Mouse (Mus musculus): ENCODE measurements around the gene Ptgfrn. TPM values are rescaled to one million over a fixed set of nuclear protein-coding genes. Genes with fewer than 3 reads are reported as not detected.

Ptgfrn gene
- polyA plus RNA-seq, 1 experiment from 2014 or later: 4.2 TPM

DNA sequence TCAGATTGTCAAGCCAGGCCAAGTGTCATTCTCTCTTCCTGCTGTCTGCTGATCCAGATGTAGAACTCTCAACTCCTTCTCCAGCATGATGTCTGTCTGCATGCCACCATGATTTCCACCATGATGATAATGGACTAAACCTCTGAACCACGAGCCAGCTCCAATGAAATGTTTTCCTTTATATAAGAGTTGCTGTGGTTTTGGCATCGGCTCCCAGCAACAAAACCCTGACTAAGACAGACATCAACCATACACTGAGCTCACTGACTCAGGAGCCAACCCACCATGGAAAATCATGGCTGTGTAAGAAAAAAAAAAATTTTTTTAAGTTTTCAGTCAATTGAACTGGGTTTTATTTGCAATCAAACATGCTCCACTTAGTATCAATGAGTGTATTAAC, 17.7 kb upstream of the Ptgfrn start:
- no peak overlapping the region for H3K9ac ChIP-seq (replicated peaks; ENCODE audit: low read length)
- no peak for ATAC-seq (ENCODE audit: low FRiP score, low TSS enrichment)
- no peak overlapping the region for H3K4me3 ChIP-seq (replicated peaks; ENCODE audit: low read depth, low read length)
- no peak overlapping the region for H3K27ac ChIP-seq (replicated peaks; ENCODE audit: low read depth, low read length)
- H3K9me3 ChIP-seq (ENCODE audit: control insufficient read depth, low read length): no peaks in the 10 kb centered on the region
- H3K4me1 ChIP-seq (ENCODE audit: control insufficient read depth, insufficient read depth, low read length): 0 out of 2 replicates have a peak, but pooled peaks cover 5% of the 10 kb centered on the region
- H3K36me3 ChIP-seq (ENCODE audit: control insufficient read depth, insufficient read depth, low read length): no peaks in the 10 kb centered on the region
- DNase-seq: no peak
- H3K27me3 ChIP-seq (ENCODE audit: control insufficient read depth, insufficient read depth, low read length): no peaks in the 10 kb centered on the region
- no peak overlapping the region for H3K4me2 ChIP-seq (ENCODE audit: low read length)
- WGBS: 91% methylated on average over 2 of the region's 2 CpGs

DNA sequence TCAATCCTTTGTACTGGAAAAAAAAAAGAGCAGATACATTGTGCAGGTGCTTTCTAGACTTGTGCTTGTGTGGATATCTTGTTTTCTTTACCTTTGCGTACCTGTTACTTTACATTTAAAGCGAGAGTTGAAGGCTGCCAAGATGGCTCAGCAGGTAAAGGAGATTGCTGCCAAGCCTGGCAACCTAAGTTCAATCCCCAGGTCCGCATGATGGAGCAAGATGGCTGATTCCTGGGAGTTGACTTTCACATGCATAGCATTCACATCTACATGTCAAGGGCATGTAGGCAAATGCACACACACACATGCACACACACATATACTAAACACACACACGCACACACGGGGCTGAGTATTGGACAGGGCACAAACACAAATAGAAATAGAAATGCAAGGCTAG, 14.6 kb upstream of the Ptgfrn start:
- H3K4me2 ChIP-seq (ENCODE audit: low read length): no peak overlapping the region

GRCm38 (mm10) chr3:101122479-101122878, 12.4 kb upstream of the Ptgfrn start:
- no peak overlapping the region for H3K9ac ChIP-seq (replicated peaks; ENCODE audit: low read length)
- DNase-seq: no peak
- H3K4me1 ChIP-seq (ENCODE audit: control insufficient read depth, insufficient read depth, low read length): no peaks in the 10 kb centered on the region
- no peaks in the 10 kb centered on the region for H3K9me3 ChIP-seq (ENCODE audit: control insufficient read depth, low read length)
- H3K4me2 ChIP-seq (ENCODE audit: low read length): no peak overlapping the region
- H3K27ac ChIP-seq (replicated peaks; ENCODE audit: low read depth, low read length): no peak overlapping the region
- ATAC-seq (ENCODE audit: low FRiP score, low TSS enrichment): no peak
- no peak overlapping the region for H3K4me3 ChIP-seq (replicated peaks; ENCODE audit: low read depth, low read length)
- no peaks in the 10 kb centered on the region for H3K36me3 ChIP-seq (ENCODE audit: control insufficient read depth, insufficient read depth, low read length)
- H3K27me3 ChIP-seq (ENCODE audit: control insufficient read depth, insufficient read depth, low read length): no peaks in the 10 kb centered on the region
- WGBS: 89% methylated on average over 3 of the region's 3 CpGs

More for the DNA sequence above, 14.6 kb upstream of the Ptgfrn start:
- Histone ChIP-seq H3K4me1 (ENCODE audit: control insufficient read depth, insufficient read depth, low read length) (no peaks in the 10 kb centered on the region), H3K9ac (replicated peaks; ENCODE audit: low read length) (no peak overlapping the region), H3K27ac (replicated peaks; ENCODE audit: low read depth, low read length) (no peak overlapping the region), H3K9me3 (ENCODE audit: control insufficient read depth, low read length) (no peaks in the 10 kb centered on the region), H3K36me3 (ENCODE audit: control insufficient read depth, insufficient read depth, low read length) (no peaks in the 10 kb centered on the region), H3K27me3 (ENCODE audit: control insufficient read depth, insufficient read depth, low read length) (no peaks in the 10 kb centered on the region), H3K4me3 (replicated peaks; ENCODE audit: low read depth, low read length) (no peak overlapping the region)
- 93% methylated on average over 5 of the region's 5 CpGs for WGBS
- DNase-seq (no peak), ATAC-seq (ENCODE audit: low FRiP score, low TSS enrichment) (no peak)

DNA sequence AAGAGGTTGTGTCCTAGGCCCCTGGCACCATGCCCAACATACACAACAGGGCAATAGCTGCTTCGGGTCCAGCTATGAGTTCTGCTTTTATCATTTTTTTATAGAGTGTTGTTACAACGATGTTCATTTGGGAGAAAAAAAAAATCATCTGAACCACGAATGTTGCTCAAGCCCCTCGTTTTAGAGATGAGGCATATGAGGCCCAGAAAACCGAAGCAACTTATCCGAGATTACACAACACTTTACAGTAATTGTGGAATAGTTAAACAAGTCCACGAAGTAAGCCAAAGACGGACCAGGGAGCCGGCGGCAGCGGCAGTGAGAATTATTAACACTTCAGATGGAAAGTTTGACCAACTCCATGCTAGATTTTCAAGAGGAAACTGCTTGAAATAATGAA, 7.7 kb upstream of the Ptgfrn start:
- no peak overlapping the region for H3K9ac ChIP-seq (replicated peaks; ENCODE audit: low read length)
- no peaks in the 10 kb centered on the region for H3K9me3 ChIP-seq (ENCODE audit: control insufficient read depth, low read length)
- ATAC-seq (ENCODE audit: low FRiP score, low TSS enrichment) (no peak), DNase-seq (no peak)
- no peak overlapping the region for H3K4me3 ChIP-seq (replicated peaks; ENCODE audit: low read depth, low read length)
- H3K27ac ChIP-seq (replicated peaks; ENCODE audit: low read depth, low read length): no peak overlapping the region
- no peak overlapping the region for H3K4me2 ChIP-seq (ENCODE audit: low read length)
- no peaks in the 10 kb centered on the region for H3K27me3 ChIP-seq (ENCODE audit: control insufficient read depth, insufficient read depth, low read length)
- 96% methylated on average over 11 of the region's 11 CpGs for WGBS
- 0 out of 2 replicates have a peak, but pooled peaks cover 7% of the 10 kb centered on the region for H3K4me1 ChIP-seq (ENCODE audit: control insufficient read depth, insufficient read depth, low read length)
- H3K36me3 ChIP-seq (ENCODE audit: control insufficient read depth, insufficient read depth, low read length): no peaks in the 10 kb centered on the region

DNA sequence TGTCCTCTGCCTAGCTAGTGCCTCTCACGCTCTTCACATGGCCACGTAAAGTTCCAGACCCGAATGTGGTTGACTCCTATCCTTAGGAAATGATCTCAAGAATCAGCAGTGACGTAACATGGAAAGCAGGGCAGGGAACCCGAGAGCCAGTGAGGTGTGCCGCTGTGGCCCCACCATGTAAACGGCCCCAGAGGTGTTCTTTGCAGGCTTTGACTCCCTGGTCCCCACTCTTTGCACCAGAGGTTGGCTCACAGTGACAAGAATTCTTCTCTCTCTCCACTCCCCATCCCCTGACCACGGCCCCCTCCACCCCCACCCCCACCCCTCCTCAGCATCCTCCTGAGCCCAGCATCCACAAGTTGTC, 7.3 kb upstream of the Ptgfrn start:
- Histone ChIP-seq H3K9me3 (ENCODE audit: control insufficient read depth, low read length) (no peaks in the 10 kb centered on the region), H3K9ac (replicated peaks; ENCODE audit: low read length) (no peak overlapping the region), H3K36me3 (ENCODE audit: control insufficient read depth, insufficient read depth, low read length) (no peaks in the 10 kb centered on the region), H3K4me3 (replicated peaks; ENCODE audit: low read depth, low read length) (no peak overlapping the region), H3K4me2 (ENCODE audit: low read length) (no peak overlapping the region), H3K4me1 (ENCODE audit: control insufficient read depth, insufficient read depth, low read length) (0 out of 2 replicates have a peak, but pooled peaks cover 7% of the 10 kb centered on the region), H3K27ac (replicated peaks; ENCODE audit: low read depth, low read length) (peak overlapping the region; percentile 70; the same call in 1 of the 2 replicates), H3K27me3 (ENCODE audit: control insufficient read depth, insufficient read depth, low read length) (no peaks in the 10 kb centered on the region)
- 91% methylated on average over 8 of the region's 8 CpGs for WGBS
- no peak for ATAC-seq (ENCODE audit: low FRiP score, low TSS enrichment)
- no peak for DNase-seq

DNA sequence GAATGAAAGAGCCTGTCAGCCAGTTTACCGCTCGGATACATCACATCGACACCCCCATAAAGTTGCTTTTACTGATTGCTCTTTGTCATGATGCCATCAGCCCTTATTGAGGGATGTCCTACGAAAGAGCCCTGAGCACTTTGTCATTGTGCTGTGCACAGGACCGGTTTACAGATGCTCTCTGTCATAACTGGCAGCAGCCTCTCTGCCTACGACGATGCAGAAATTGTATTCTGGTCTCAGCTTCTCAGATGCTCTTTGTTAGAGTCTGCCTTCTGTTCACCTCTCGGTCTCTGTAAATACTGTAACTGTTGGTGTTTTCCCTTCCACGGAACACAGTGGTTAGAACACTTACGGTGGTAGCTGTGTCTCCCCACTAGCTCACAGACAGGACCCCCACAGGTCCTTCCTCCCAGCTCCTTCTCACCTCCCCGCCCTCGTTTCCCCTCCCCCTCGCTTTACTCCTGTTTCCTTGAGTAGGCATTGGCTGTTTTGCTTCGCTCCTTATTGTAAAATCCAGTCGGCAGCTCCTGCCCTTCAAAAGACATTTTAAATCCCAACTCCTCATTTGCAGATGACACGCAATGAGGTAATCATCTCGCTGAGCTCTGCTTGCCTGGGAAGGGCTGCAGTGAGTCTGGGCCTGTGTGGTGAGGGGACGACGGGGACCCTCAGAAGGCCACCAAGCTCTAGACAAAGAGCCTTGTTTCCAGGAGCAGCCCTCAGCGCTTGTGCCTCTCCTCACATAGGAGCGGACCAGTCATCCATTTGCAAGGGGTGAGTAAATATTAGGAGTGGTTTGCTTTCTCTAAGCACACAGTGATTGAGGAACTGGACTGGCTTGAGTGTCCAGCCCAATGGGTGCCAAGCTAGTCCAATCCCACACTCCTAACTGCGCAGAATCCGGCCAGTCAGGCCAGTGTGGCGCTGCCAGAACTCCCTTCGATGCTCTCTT, 6.6 kb upstream of the Ptgfrn start:
- Histone ChIP-seq H3K36me3 (ENCODE audit: control insufficient read depth, insufficient read depth, low read length) (no peaks in the 10 kb centered on the region), H3K9me3 (ENCODE audit: control insufficient read depth, low read length) (no peaks in the 10 kb centered on the region), H3K27ac (replicated peaks; ENCODE audit: low read depth, low read length) (peak overlapping the region; percentile 70), H3K4me1 (ENCODE audit: control insufficient read depth, insufficient read depth, low read length) (0 out of 2 replicates have a peak, but pooled peaks cover 10% of the 10 kb centered on the region), H3K4me2 (ENCODE audit: low read length) (0 out of 2 replicates have a peak overlapping the region, but pooled peaks have one; percentile 13), H3K9ac (replicated peaks; ENCODE audit: low read length) (no peak overlapping the region), H3K27me3 (ENCODE audit: control insufficient read depth, insufficient read depth, low read length) (peaks cover 5% of the 10 kb centered on the region; the same call in 1 of the 2 replicates), H3K4me3 (replicated peaks; ENCODE audit: low read depth, low read length) (no peak overlapping the region)
- WGBS: 60% methylated on average over 25 of the region's 25 CpGs
- ATAC-seq (ENCODE audit: low FRiP score, low TSS enrichment) (peak; percentile 53; the same call in 1 of the 2 replicates), DNase-seq (peak; percentile 67)

- H3K27ac ChIP-seq (replicated peaks; ENCODE audit: low read depth, low read length): no peak overlapping the region
- H3K4me2 ChIP-seq (ENCODE audit: low read length): no peak overlapping the region
- H3K4me3 ChIP-seq (replicated peaks; ENCODE audit: low read depth, low read length): no peak overlapping the region
- ATAC-seq (ENCODE audit: low FRiP score, low TSS enrichment) (no peak), DNase-seq (no peak)
- H3K9me3 ChIP-seq (ENCODE audit: control insufficient read depth, low read length): no peaks in the 10 kb centered on the region
- WGBS: 82% methylated on average over 5 of the region's 5 CpGs
- peaks cover 41% of the 10 kb centered on the region for H3K4me1 ChIP-seq (ENCODE audit: control insufficient read depth, insufficient read depth, low read length)
- H3K9ac ChIP-seq (replicated peaks; ENCODE audit: low read length): no peak overlapping the region
- no peaks in the 10 kb centered on the region for H3K36me3 ChIP-seq (ENCODE audit: control insufficient read depth, insufficient read depth, low read length)
- peaks cover 6% of the 10 kb centered on the region; the same call in 1 of the 2 replicates for H3K27me3 ChIP-seq (ENCODE audit: control insufficient read depth, insufficient read depth, low read length)
Observed at GRCm38 (mm10) chr3:101112518-101112894, 2.4 kb upstream of the Ptgfrn start.

DNA sequence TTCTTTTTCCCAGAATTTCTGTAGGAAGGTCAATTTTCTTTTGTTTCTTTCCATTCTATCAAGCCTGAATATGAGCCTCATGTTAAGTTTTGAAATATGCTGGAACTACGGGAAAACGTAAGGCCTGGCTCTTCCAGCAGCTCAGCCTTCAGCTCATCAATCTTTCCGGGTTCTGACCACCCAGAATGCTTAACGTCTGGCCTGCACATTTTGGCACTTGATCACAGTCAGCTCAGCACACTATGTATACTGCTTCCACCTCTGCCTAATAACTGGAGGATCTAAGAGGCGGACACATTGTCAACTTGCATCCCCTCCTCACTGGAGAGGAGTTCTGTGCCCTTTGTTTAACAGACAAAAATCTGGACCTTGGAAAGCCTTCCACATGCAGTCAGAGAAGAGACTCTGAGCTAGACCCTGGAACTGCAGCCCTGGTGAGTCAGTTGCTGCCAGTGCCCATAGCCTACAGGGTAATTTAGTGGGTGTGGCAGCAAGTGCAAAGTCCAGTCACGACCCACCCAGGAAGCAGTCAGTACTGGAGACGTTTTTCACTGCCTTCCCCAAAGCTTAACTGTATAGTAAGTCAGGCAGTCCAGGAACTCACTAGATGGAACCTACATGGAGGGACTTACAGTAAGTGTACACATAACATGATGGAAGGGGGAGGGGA, 1.9 kb upstream of the Ptgfrn start:
- no peak for DNase-seq
- peaks cover 38% of the 10 kb centered on the region for H3K4me1 ChIP-seq (ENCODE audit: control insufficient read depth, insufficient read depth, low read length)

More for the DNA sequence above, 1.9 kb upstream of the Ptgfrn start:
- 67% methylated on average over 7 of the region's 7 CpGs for WGBS
- H3K27me3 ChIP-seq (ENCODE audit: control insufficient read depth, insufficient read depth, low read length): peaks cover 6% of the 10 kb centered on the region; the same call in 1 of the 2 replicates
- no peak overlapping the region for H3K4me3 ChIP-seq (replicated peaks; ENCODE audit: low read depth, low read length)
- no peak overlapping the region for H3K9ac ChIP-seq (replicated peaks; ENCODE audit: low read length)
- no peaks in the 10 kb centered on the region for H3K9me3 ChIP-seq (ENCODE audit: control insufficient read depth, low read length)
- no peak overlapping the region for H3K4me2 ChIP-seq (ENCODE audit: low read length)
- no peaks in the 10 kb centered on the region for H3K36me3 ChIP-seq (ENCODE audit: control insufficient read depth, insufficient read depth, low read length)
- H3K27ac ChIP-seq (replicated peaks; ENCODE audit: low read depth, low read length): no peak overlapping the region
- ATAC-seq (ENCODE audit: low FRiP score, low TSS enrichment): no peak
